ENCODE assay signal across 13 mouse cellular contexts in the genomic region with DNA sequence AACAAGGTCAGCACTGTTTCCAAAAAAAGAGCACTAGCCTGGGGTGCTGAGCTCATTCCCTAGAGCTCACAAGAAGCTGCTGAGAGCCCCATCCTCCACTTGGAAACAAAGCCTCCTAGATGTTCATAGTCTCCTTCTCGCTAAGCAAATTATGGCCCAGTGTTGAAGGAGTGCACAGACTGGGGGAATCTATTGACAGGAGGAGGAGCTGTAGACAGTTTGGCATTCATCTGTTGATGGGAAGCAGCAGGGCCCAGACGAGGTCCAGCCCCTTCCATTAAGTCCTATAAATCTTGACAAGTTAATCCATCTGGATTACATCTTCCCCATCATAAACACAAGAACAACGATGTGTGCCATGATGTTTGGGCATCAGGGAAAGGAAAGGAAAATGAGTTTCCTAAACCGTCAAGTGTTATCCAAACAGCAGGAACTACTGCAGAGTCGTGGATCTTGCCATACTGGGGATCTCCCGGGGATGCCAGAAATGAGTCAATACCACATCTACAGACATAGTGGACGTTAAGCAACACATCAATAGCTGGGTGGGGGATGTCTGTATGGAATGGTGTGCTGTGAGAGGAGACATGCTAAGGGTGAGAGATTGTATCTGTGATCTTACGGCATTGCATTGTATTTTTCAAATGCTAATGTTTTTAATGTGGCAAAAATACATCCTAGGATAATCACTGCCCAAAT.
A peak's percentile ranks its signal among the peaks of the same experiment; 100 is the strongest.
DNase-seq lines count a peak whose midpoint lies in the region; ATAC-seq and TF ChIP-seq lines count a peak whose summit lies in the region.
"Had no signal": no experiment of that assay in that cellular context is flagged by ENCODE, and none has a peak within 500 bp of the region (broad histone marks: within the 10 kb centered on the region; RNA-seq: fewer than 3 reads in every experiment).

No protein-coding gene starts in this region.

- H3K4me2 ChIP-seq in heart, embryonic 11.5 days: peak overlapping the region; percentile 7; the same call in 1 of the 2 replicates
- H3K4me2 ChIP-seq in stomach, embryonic 14.5 days (replicated peaks; ENCODE audit: low read depth, low read length): no peak overlapping the region
- H3K4me2 ChIP-seq: embryonic facial prominence, embryonic 12.5 days; neural tube, embryonic 12.5 days had no signal

- intact Hi-C loops in heart, adult 2 months (cut with DNase I): no loop called here
- intact Hi-C loops in left cerebral cortex, adult 2 months (cut with DNase I): no loop called here
- intact Hi-C loops in left cerebral cortex, postnatal 25 days (cut with DNase I): no loop called here

- no peaks in the 10 kb centered on the region for H3K36me3 ChIP-seq in heart, embryonic 11.5 days (ENCODE audit: control insufficient read depth, insufficient read depth, low read length)
- peaks cover 2% of the 10 kb centered on the region; the same call in 1 of the 2 replicates for H3K36me3 ChIP-seq in heart, adult 2 months (ENCODE audit: control insufficient read depth, insufficient read depth, low read length)
- H3K36me3 ChIP-seq in stomach, embryonic 14.5 days (ENCODE audit: control insufficient read depth, insufficient read depth, low read length): no peaks in the 10 kb centered on the region
- H3K36me3 ChIP-seq: embryonic facial prominence, embryonic 12.5 days; neural tube, embryonic 12.5 days had no signal

- no peak overlapping the region for H3K9ac ChIP-seq in heart, embryonic 11.5 days (ENCODE audit: low read depth, low read length)
- no peak overlapping the region for H3K9ac ChIP-seq in heart, adult 2 months (ENCODE audit: low read depth, low read length)
- no peak overlapping the region for H3K9ac ChIP-seq in stomach, embryonic 14.5 days (replicated peaks; ENCODE audit: low read depth, low read length)
- H3K9ac ChIP-seq: embryonic facial prominence, embryonic 12.5 days; liver, postnatal 0 days; neural tube, embryonic 12.5 days had no signal

- no peak for TF ChIP-seq CTCF in heart, adult 2 months (IDR thresholded peaks at IDR 0.05)
- no peak for TF ChIP-seq CTCF in left cerebral cortex, adult 2 months (IDR thresholded peaks at IDR 0.05)
- TF ChIP-seq CTCF in embryonic fibroblast, embryonic 13.5 days (IDR thresholded peaks at IDR 0.05; ENCODE audit: borderline replicate concordance, insufficient read depth, low read length): no peak

- peak overlapping the region; percentile 38 for H3K27ac ChIP-seq in heart, embryonic 11.5 days (ENCODE audit: low read depth, low read length)
- no peak overlapping the region for H3K27ac ChIP-seq in heart, adult 2 months
- peak overlapping the region; percentile 77 for H3K27ac ChIP-seq in left cerebral cortex, adult 2 months
- peak overlapping the region; percentile 22; the same call in 1 of the 2 replicates for H3K27ac ChIP-seq in embryonic fibroblast, embryonic 13.5 days (ENCODE audit: insufficient read depth, low read length)
- peak overlapping the region; percentile 44; the same call in 1 of the 2 replicates for H3K27ac ChIP-seq in stomach, embryonic 14.5 days (ENCODE audit: low read length)
- H3K27ac ChIP-seq: embryonic facial prominence, embryonic 12.5 days; neural tube, embryonic 12.5 days had no signal

- TF ChIP-seq POLR2A in heart, adult 2 months (IDR thresholded peaks at IDR 0.05; ENCODE audit: insufficient read depth, low read depth, low read length): no peak
- no peak for TF ChIP-seq POLR2A in embryonic fibroblast, embryonic 13.5 days (IDR thresholded peaks at IDR 0.05; ENCODE audit: low read depth, low read length)

- no peaks in the 10 kb centered on the region for H3K9me3 ChIP-seq in heart, embryonic 11.5 days (replicated peaks; ENCODE audit: control insufficient read depth, low read length)
- no peaks in the 10 kb centered on the region for H3K9me3 ChIP-seq in stomach, embryonic 14.5 days (ENCODE audit: control insufficient read depth, low read depth, low read length)
- H3K9me3 ChIP-seq: embryonic facial prominence, embryonic 12.5 days; neural tube, embryonic 12.5 days had no signal

- no peak for DNase-seq in heart, adult 2 months
- no peak for DNase-seq in left cerebral cortex, adult 2 months (ENCODE audit: extremely low spot score in 1 of 2, low spot score in 2 of 2)
- DNase-seq in left cerebral cortex, postnatal 25 days (ENCODE audit: low spot score in 2 of 2): no peak
- no peak for DNase-seq in layer of hippocampus, adult 9-11 months
- DNase-seq in cerebellum, postnatal 25 days: no peak
- DNase-seq: left cerebral cortex, postnatal 4 days; liver, postnatal 0 days; right cerebral cortex, postnatal 25 days had no signal

- peaks cover 37% of the 10 kb centered on the region for H3K4me1 ChIP-seq in heart, embryonic 11.5 days (ENCODE audit: control insufficient read depth, insufficient read depth, low read length)
- H3K4me1 ChIP-seq in heart, adult 2 months (ENCODE audit: control insufficient read depth, insufficient read depth, low read length): peaks cover 7% of the 10 kb centered on the region
- H3K4me1 ChIP-seq in embryonic fibroblast, embryonic 13.5 days (ENCODE audit: control insufficient read depth, insufficient read depth, low read length): peaks cover 16% of the 10 kb centered on the region
- peaks cover 11% of the 10 kb centered on the region; the same call in 1 of the 2 replicates for H3K4me1 ChIP-seq in stomach, embryonic 14.5 days (ENCODE audit: control insufficient read depth, insufficient read depth, low read length)

- TF ChIP-seq EP300 in heart, adult 2 months (IDR thresholded peaks at IDR 0.05; ENCODE audit: insufficient read depth, low read depth, low read length): no peak

- no peak overlapping the region for H3K4me3 ChIP-seq in heart, embryonic 11.5 days (ENCODE audit: low read depth, low read length)
- no peak overlapping the region for H3K4me3 ChIP-seq in heart, adult 2 months
- no peak overlapping the region for H3K4me3 ChIP-seq in left cerebral cortex, adult 2 months
- no peak overlapping the region for H3K4me3 ChIP-seq in embryonic fibroblast, embryonic 13.5 days (ENCODE audit: insufficient read depth, low read length)
- no peak overlapping the region for H3K4me3 ChIP-seq in stomach, embryonic 14.5 days (ENCODE audit: low read depth, low read length)
- H3K4me3 ChIP-seq: embryonic facial prominence, embryonic 12.5 days; neural tube, embryonic 12.5 days had no signal

- H3K27me3 ChIP-seq in heart, embryonic 11.5 days (ENCODE audit: control insufficient read depth, insufficient read depth, low read length): no peaks in the 10 kb centered on the region
- no peaks in the 10 kb centered on the region for H3K27me3 ChIP-seq in heart, adult 2 months (ENCODE audit: control insufficient read depth, insufficient read depth, low read length)
- H3K27me3 ChIP-seq in stomach, embryonic 14.5 days (ENCODE audit: control insufficient read depth, insufficient read depth, low read length): no peaks in the 10 kb centered on the region
- H3K27me3 ChIP-seq: embryonic facial prominence, embryonic 12.5 days; neural tube, embryonic 12.5 days had no signal

- ATAC-seq in heart, embryonic 11.5 days (replicated peaks; ENCODE audit: insufficient number of reproducible peaks, low FRiP score, low TSS enrichment): no peak
- ATAC-seq in stomach, embryonic 14.5 days (ENCODE audit: insufficient number of reproducible peaks, insufficient read depth, low FRiP score, low read depth): peak; percentile 72; the same call in 1 of the 2 replicates
- ATAC-seq: liver, postnatal 0 days had no signal

- 23% methylated on average over 8 of the region's 8 CpGs for WGBS in heart, embryonic 11.5 days (ENCODE audit: insufficient replicate concordance)
- 44% methylated on average over 8 of the region's 8 CpGs for WGBS in heart, adult 2 months
- 18% methylated on average over 8 of the region's 8 CpGs for WGBS in stomach, embryonic 14.5 days

- H3K79me2 ChIP-seq in heart, adult 2 months (replicated peaks; ENCODE audit: control insufficient read depth, insufficient read depth, low read length): no peaks in the 10 kb centered on the region
